Mouse (Mus musculus) cerebellum, postnatal 36 days (tissue): ENCODE measurements at regions not wholly inside any gene's neighbourhood (a gene's known extent, or its start where the extent isn't known, plus 50 kb on each side); places are given as distances from the start of the nearest gene placed in this dataset.

ENCODE experiments used
- DNase-seq, 2 experiments: peaks; one replicate each; pipeline ENCODE4 v3.0.0; 2021 to 2022; ENCODE audit warnings: mixed read lengths in 2 of 2

GRCm38 (mm10) chr12:47466740-47467139 lies 648.0 kb upstream of the Nova1 start:
- DNase-seq: no peak

- no peak for DNase-seq
Measured at GRCm38 (mm10) chr12:47465924-47466323, 647.2 kb upstream of the Nova1 start.

- DNase-seq: no peak
Measured at GRCm38 (mm10) chr12:47431669-47432068, 612.9 kb upstream of the Nova1 start.

- no peak for DNase-seq
Measured at GRCm38 (mm10) chr12:47412251-47412650, 593.5 kb upstream of the Nova1 start.

GRCm38 (mm10) chr12:47406563-47406962 lies 587.8 kb upstream of the Nova1 start:
- no peak for DNase-seq

GRCm38 (mm10) chr12:47406131-47406530 lies 587.4 kb upstream of the Nova1 start:
- no peak for DNase-seq

- no peak for DNase-seq
Measured at GRCm38 (mm10) chr12:47383225-47383624, 564.5 kb upstream of the Nova1 start.

- no peak for DNase-seq
Measured at GRCm38 (mm10) chr12:47353269-47353668, 534.5 kb upstream of the Nova1 start.

- no peak for DNase-seq
Measured at GRCm38 (mm10) chr12:47351229-47351628, 532.5 kb upstream of the Nova1 start.

GRCm38 (mm10) chr12:47313413-47313812 lies 494.7 kb upstream of the Nova1 start:
- DNase-seq: peak; percentile 16 to 31

- no peak for DNase-seq
Measured at GRCm38 (mm10) chr12:47275904-47276303, 457.2 kb upstream of the Nova1 start.

GRCm38 (mm10) chr12:47272309-47272708 lies 453.6 kb upstream of the Nova1 start:
- no peak for DNase-seq

GRCm38 (mm10) chr12:47264118-47264517 lies 445.4 kb upstream of the Nova1 start:
- no peak for DNase-seq

- DNase-seq: no peak
Measured at GRCm38 (mm10) chr12:47263408-47263807, 444.7 kb upstream of the Nova1 start.

GRCm38 (mm10) chr12:47252306-47252705 lies 433.6 kb upstream of the Nova1 start:
- DNase-seq: no peak

- no peak for DNase-seq
Measured at GRCm38 (mm10) chr12:47243623-47244514, 425.1 kb upstream of the Nova1 start.

- DNase-seq: no peak
Measured at GRCm38 (mm10) chr12:47220016-47220415, 401.3 kb upstream of the Nova1 start.

- no peak for DNase-seq
Measured at GRCm38 (mm10) chr12:47219340-47219739, 400.6 kb upstream of the Nova1 start.

- DNase-seq: no peak
Measured at GRCm38 (mm10) chr12:47211417-47212104, 392.8 kb upstream of the Nova1 start.

GRCm38 (mm10) chr12:47202936-47203335 lies 384.2 kb upstream of the Nova1 start:
- no peak for DNase-seq

GRCm38 (mm10) chr12:47198609-47199008 lies 379.9 kb upstream of the Nova1 start:
- DNase-seq: no peak

GRCm38 (mm10) chr12:47164736-47165135 lies 346.0 kb upstream of the Nova1 start:
- DNase-seq: peak; percentile 76 to 81

- DNase-seq: peak; percentile 70 to 77
Measured at GRCm38 (mm10) chr12:47164031-47164717, 345.4 kb upstream of the Nova1 start.
